Mouse (Mus musculus) myocyte (in vitro differentiated cells): ENCODE data around the gene Dhx15.

ENCODE experiments used
- CEBPB ChIP-seq: IDR thresholded peaks from 2 replicates; pipeline ENCODE4 v1.6.1; 2011; ENCODE audit warnings: mild to moderate bottlenecking, moderate library complexity; ENCODE audit not compliant: poor library complexity, insufficient read depth, severe bottlenecking
- E2F4 ChIP-seq: IDR thresholded peaks from one replicate; pipeline ENCODE4 v1.6.1; 2011; ENCODE audit warnings: mild to moderate bottlenecking, control low read depth, moderate library complexity; ENCODE audit not compliant: insufficient read depth
- MAX ChIP-seq: IDR thresholded peaks from one replicate; pipeline ENCODE4 v1.6.1; 2011; ENCODE audit warnings: low read depth, mild to moderate bottlenecking, control low read depth
- MYOD1 ChIP-seq, 3 experiments: IDR thresholded peaks; one replicate each; pipeline ENCODE4 v1.6.1; 2011; ENCODE audit warnings: control low read depth in 2 of 3, low read depth in 2 of 3, mild to moderate bottlenecking in 2 of 3, moderate library complexity in 1 of 3; ENCODE audit not compliant: insufficient read length in 2 of 3, control insufficient read depth in 1 of 3
- MYOG ChIP-seq, 3 experiments: IDR thresholded peaks; one replicate each; pipeline ENCODE4 v1.6.1; 2011; ENCODE audit warnings: control low read depth in 2 of 3, low read depth in 2 of 3, mild to moderate bottlenecking in 2 of 3; ENCODE audit not compliant: insufficient read length in 2 of 3, control insufficient read depth in 1 of 3, insufficient read depth in 1 of 3
- POLR2A ChIP-seq: IDR thresholded peaks from one replicate; pipeline ENCODE4 v1.6.1; 2011; ENCODE audit warnings: low read depth, mild to moderate bottlenecking, control low read depth, moderate library complexity; ENCODE audit not compliant: insufficient read length
- POLR2AphosphoS2 ChIP-seq: IDR thresholded peaks from one replicate; pipeline ENCODE4 v1.6.1; 2011; ENCODE audit warnings: low read depth, control low read depth; ENCODE audit not compliant: insufficient read length
- REST ChIP-seq: IDR thresholded peaks from one replicate; pipeline ENCODE4 v1.6.1; 2011; ENCODE audit warnings: mild to moderate bottlenecking, control low read depth, moderate library complexity; ENCODE audit not compliant: insufficient read depth, insufficient read length
- SRF ChIP-seq: IDR thresholded peaks from one replicate; pipeline ENCODE4 v1.6.1; 2011; ENCODE audit warnings: low read depth; ENCODE audit not compliant: control insufficient read depth, insufficient read length
- TCF12 ChIP-seq: IDR thresholded peaks from one replicate; pipeline ENCODE4 v1.6.1; 2011; ENCODE audit warnings: mild to moderate bottlenecking, control low read depth; ENCODE audit not compliant: poor library complexity, insufficient read depth, severe bottlenecking
- TCF3 ChIP-seq: IDR thresholded peaks from one replicate; pipeline ENCODE4 v1.6.1; 2011; ENCODE audit warnings: low read depth, control low read depth; ENCODE audit not compliant: insufficient read length
- USF1 ChIP-seq: IDR thresholded peaks from one replicate; pipeline ENCODE4 v1.6.1; 2011; ENCODE audit warnings: low read depth, mild to moderate bottlenecking, control low read depth, moderate library complexity

DNA sequence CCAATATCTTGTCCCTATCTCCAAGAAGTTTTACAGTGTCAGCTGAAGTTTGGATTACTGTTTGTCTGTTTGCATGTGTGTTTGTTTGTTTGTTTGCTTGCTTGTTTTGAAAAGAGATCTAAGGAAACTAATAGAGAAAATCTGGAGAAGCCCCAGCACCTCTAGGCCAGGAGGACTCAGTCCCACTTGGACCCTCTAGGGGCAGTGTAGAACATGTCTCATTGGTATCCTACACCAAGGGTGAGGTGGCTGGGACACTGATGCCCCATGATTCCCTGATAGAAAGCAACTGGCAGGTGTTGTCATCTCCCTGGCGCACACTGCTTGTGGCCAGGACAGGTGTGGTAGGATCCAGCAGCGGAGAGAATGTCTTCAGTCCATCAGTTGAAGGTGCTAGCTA lies 70.5 kb downstream of the Dhx15 start:
- no peak for TF ChIP-seq USF1
- TF ChIP-seq E2F4: no peak
- TF ChIP-seq SRF: no peak
- TF ChIP-seq POLR2A: no peak
- TF ChIP-seq TCF12: no peak
- TF ChIP-seq CEBPB: no peak
- no peak for TF ChIP-seq POLR2AphosphoS2
- no peak for TF ChIP-seq MYOD1 (IDR thresholded peaks at IDR 0.05; ENCODE audit: control insufficient read depth in 1 of 3, insufficient read length in 2 of 3, low read depth in 2 of 3)
- TF ChIP-seq TCF3: no peak
- no peak for TF ChIP-seq MYOG (IDR thresholded peaks at IDR 0.05; ENCODE audit: control insufficient read depth in 1 of 3, insufficient read depth in 1 of 3, insufficient read length in 2 of 3, low read depth in 2 of 3)
- no peak for TF ChIP-seq REST
- TF ChIP-seq MAX: no peak
